Mouse (Mus musculus) liver, adult 2 months (tissue): Measurements from ENCODE around the gene Me3.

Experiments
- CTCF ChIP-seq: fragments of 200-500 bp; IDR thresholded peaks from 2 replicates; pipeline ENCODE4 v1.5.1; 2011; ENCODE audit warnings: low read depth, low read length, control low read depth
- POLR2A ChIP-seq: fragments of 200-500 bp; IDR thresholded peaks from 2 replicates; pipeline ENCODE4 v1.6.1; 2011; ENCODE audit warnings: low read length, control low read depth; ENCODE audit not compliant: insufficient read depth; ENCODE audit errors: extremely low read depth

DNA sequence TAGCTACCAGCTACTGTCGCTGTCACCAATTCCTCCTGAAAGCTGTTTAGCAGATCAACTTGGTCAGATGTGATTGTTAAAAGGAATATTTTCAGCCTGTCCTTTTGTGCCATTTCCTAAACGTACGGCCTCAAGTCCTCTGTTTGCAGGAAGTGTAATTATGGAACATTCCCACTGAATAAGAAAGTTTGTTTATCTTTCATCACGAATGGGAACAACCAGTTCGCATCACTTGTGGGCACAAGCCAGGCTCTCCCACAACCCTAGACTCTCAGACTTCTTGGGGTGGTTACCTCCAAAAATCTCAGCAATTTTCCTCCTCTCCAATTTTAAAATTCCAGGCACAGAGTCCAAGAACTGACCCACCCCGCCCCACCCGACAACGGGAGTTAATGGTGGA, 207.5 kb downstream of the Me3 start:
- TF ChIP-seq CTCF (no peak), POLR2A (no peak)
